Mouse (Mus musculus): ENCODE results near the gene Trim33.

GRCm38 (mm10) chr3:103241524-103241923 is 37.6 kb upstream of the Trim33 start:
- TF ChIP-seq CTCF (IDR thresholded peaks at IDR 0.05 in 2 of 3, conservative IDR thresholded peaks at IDR 0.05 in 1 of 3; ENCODE audit: control insufficient read depth in 1 of 3, insufficient read depth in 1 of 3, low read depth in 2 of 3, low read length in 3 of 3, poor library complexity in 1 of 3, severe bottlenecking in 1 of 3) (no peak), MAX (IDR thresholded peaks at IDR 0.05; ENCODE audit: low read length) (no peak), CHD1 (IDR thresholded peaks at IDR 0.05; ENCODE audit: low read depth, low read length) (no peak), CHD2 (IDR thresholded peaks at IDR 0.05; ENCODE audit: low read length) (no peak), POLR2AphosphoS5 (IDR thresholded peaks at IDR 0.05; ENCODE audit: borderline replicate concordance, low read depth, low read length) (no peak), UBTF (IDR thresholded peaks at IDR 0.05; ENCODE audit: borderline replicate concordance, insufficient read depth, low read depth, low read length) (no peak), POLR2A (IDR thresholded peaks at IDR 0.05; ENCODE audit: control insufficient read depth in 1 of 2, insufficient read depth in 1 of 2, low read depth in 1 of 2, low read length in 2 of 2, poor library complexity in 1 of 2) (no peak), ZC3H11A (IDR thresholded peaks at IDR 0.05; ENCODE audit: low read depth, low read length) (no peak), MAZ (IDR thresholded peaks at IDR 0.05; ENCODE audit: low read depth, low read length) (no peak), ZNF384 (IDR thresholded peaks at IDR 0.05; ENCODE audit: low read depth, low read length) (no peak), EP300 (IDR thresholded peaks at IDR 0.05; ENCODE audit: low read depth in 1 of 2, low read length in 2 of 2) (no peak), KAT2A (conservative IDR thresholded peaks at IDR 0.05; ENCODE audit: low read depth, low read length) (no peak)

Measured in MEL (cell line).